Mouse (Mus musculus): ENCODE results near the gene Col9a1.

Gene Col9a1

GRCm38 (mm10) chr1:24177224-24177851, at the start of gene Col9a1:
Gene Col9a1 (plus strand): TSS chr1:24177610.
- DNase-seq (ENCODE audit: low spot score) = no peak

GRCm38 (mm10) chr1:24127866-24128265, 49.5 kb upstream of the Col9a1 start:
- DNase-seq (ENCODE audit: low spot score) = no peak

GRCm38 (mm10) chr1:24133853-24134252, 43.6 kb upstream of the Col9a1 start:
- DNase-seq (ENCODE audit: low spot score) = no peak

DNA sequence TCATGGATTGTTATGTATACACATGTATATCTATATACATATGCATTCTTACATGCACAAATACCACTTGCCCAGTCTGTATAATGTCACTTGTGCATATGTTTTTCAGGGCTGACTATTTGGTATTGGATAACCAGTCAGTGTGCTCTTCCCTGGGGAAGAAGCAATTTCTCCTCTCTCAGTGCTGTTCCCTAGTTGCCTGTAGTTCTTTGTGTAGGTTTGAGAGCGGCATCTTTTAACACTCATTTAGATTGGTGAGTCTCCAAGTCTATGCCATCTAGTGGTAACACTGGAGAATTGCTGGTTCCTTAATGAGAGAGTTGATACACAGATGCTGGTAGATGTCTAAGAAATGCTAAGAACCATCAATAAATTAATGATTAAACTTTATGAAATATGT, 42.6 kb upstream of the Col9a1 start:
- DNase-seq (ENCODE audit: low spot score) = no peak

- no peak for DNase-seq (ENCODE audit: low spot score)
Observed at GRCm38 (mm10) chr1:24137133-24137532, 40.3 kb upstream of the Col9a1 start.

DNA sequence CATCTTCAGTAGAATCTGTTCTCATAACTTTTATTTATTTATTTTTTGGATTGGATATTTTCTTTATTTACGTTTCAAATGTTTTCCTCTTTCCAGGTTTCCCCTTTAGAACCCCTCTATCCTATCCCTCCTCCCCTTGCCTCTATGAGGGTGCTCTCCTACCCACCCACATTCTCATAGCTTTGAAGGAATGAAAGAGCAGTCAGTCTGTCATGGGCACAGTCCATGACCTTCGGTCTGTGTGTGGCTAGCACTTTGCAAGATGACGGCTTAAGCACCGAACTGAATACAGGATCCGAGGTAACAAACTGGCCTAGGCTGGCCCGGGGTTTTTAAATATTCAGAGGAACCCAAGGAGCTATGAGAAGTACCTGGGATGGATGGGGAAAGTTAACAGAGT, 36.9 kb upstream of the Col9a1 start:
- no peak for DNase-seq (ENCODE audit: low spot score)

DNA sequence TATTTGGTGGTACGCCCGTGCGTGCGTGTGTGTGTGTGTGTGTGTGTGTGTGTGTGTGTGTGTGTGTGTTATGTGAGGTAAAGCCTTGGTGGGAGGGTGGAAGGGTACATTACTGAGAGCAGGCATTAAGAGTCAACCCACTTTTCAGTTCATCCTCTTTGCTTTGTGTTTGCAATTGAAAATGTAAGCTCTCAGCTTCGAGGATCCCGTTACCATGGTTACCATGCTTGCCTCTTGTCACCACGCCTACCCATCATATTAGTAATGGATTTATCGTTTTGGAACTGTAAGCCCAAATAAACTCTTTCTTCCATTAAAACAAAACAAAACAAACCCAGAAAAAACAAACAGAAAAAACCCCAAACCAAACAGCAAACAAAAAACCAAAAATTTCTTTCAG, 33.9 kb upstream of the Col9a1 start:
- no peak for DNase-seq (ENCODE audit: low spot score)

DNA sequence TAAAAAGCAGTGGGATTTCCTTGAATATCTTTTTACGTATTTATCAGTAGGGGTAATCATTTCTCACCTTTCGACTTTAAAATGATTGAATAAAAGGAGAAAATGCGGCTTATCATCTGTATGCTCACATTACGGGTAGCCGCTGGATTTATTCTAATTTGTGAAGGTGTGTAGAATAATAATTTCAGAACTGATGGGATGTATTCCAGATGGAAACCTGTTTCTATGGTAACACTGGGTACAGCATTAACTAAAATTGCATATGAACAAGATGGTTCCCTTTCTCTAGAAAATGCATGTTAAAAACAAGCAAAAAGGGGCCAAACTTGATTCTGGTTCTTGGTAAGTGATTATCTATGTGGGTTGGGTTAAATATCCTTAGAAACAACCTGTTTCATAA, 19.7 kb upstream of the Col9a1 start:
- DNase-seq (ENCODE audit: low spot score) = no peak

DNA sequence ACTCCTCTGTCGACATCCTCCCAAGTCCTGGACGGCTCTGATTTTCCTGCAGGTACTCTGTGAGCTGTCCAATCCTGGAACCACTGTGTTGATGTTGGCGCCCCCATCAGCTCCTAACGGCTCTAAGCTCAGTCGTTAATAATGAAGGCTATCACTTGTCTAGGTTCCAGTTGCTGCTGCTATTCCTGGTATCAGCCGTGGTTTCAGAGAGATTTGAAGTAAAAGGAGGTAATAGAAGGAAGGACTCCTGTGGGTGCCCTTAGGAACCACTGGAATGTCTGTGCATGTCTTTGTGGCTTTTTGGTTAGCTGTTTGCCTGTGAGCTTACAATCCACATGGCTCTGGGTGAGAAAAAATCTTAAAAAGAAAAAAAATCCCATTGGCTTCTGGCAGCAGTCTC, 8.0 kb upstream of the Col9a1 start:
- DNase-seq (ENCODE audit: low spot score) = no peak

GRCm38 (mm10) chr1:24171205-24171866, 6.1 kb upstream of the Col9a1 start:
- no peak for DNase-seq (ENCODE audit: low spot score)

- DNase-seq (ENCODE audit: low spot score) = no peak
Observed at GRCm38 (mm10) chr1:24171898-24172297, 5.5 kb upstream of the Col9a1 start.

GRCm38 (mm10) chr1:24172656-24173055, 4.8 kb upstream of the Col9a1 start:
- no peak for DNase-seq (ENCODE audit: low spot score)

GRCm38 (mm10) chr1:24175761-24176160, 1.6 kb upstream of the Col9a1 start:
- DNase-seq (ENCODE audit: low spot score) = no peak

GRCm38 (mm10) chr1:24179856-24180255, 2.4 kb downstream of the Col9a1 start:
- no peak for DNase-seq (ENCODE audit: low spot score)

DNA sequence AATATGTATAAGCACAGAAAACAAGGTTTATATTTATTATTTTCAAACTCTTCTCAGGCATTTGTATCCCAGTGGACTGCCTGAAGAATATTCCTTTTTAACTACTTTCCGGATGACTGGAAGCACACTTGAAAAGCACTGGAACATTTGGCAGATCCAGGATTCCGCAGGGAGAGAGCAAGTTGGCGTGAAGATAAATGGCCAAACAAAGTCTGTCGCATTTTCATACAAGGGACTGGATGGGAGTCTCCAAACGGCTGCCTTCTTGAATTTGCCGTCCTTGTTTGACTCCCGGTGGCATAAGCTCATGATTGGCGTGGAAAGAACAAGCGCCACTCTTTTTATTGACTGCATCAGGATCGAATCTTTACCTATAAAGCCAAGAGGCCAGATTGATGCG, 7.6 kb downstream of the Col9a1 start:
- no peak for DNase-seq (ENCODE audit: low spot score)

DNA sequence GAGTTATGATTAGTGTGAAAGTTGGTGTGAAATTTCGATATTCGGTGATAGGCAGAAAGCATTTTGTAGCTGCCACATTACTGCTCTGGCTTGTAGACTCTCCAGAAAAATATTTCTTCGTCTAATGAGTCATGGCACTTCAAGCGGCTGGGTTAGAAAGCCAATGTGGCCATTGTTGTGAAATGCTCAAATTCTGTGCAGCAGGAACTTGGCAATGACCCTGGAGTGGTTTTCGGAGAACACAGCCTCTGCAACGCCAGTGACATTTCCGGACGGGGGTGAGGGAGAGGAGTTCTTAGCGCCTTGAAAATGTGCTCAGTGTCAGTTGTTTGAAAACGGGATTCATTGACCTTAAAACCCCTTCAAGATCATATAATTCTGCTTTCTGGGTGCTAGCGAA, 9.6 kb downstream of the Col9a1 start:
- no peak for DNase-seq (ENCODE audit: low spot score)

- no peak for DNase-seq (ENCODE audit: low spot score)
Observed at GRCm38 (mm10) chr1:24191668-24192067, 14.3 kb downstream of the Col9a1 start.

GRCm38 (mm10) chr1:24194111-24194510, 16.7 kb downstream of the Col9a1 start:
- no peak for DNase-seq (ENCODE audit: low spot score)

- no peak for DNase-seq (ENCODE audit: low spot score)
Observed at GRCm38 (mm10) chr1:24195070-24195840, 17.8 kb downstream of the Col9a1 start.

DNA sequence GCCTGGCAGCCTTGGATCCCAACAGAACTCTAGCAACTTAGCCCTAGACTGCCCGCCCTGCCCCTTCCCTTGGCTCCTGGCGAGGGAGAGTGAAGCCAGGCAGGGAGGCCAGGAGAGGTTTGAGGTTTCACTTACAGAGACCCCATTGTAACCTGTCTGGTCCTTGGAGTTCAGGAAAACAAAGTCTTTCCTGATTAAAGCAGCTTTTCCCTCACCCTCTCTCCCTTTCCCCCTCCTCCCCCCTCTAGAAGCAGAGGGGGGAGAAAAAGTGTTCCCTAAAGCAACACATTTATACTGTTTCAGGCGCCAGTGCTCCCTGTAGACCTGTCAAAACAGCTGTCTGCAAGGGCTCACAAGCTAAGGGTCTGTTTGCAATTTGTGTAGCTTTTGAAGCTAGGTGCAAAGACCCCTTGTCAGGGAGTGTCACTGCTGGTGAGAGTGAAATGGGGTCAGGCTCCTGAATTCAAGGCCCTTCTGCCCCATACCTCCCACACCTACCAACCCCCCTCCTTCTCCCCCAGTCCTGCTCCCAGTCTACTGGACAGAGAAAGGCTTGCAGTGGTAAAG, 18.6 kb downstream of the Col9a1 start:
- no peak for DNase-seq (ENCODE audit: low spot score)

DNA sequence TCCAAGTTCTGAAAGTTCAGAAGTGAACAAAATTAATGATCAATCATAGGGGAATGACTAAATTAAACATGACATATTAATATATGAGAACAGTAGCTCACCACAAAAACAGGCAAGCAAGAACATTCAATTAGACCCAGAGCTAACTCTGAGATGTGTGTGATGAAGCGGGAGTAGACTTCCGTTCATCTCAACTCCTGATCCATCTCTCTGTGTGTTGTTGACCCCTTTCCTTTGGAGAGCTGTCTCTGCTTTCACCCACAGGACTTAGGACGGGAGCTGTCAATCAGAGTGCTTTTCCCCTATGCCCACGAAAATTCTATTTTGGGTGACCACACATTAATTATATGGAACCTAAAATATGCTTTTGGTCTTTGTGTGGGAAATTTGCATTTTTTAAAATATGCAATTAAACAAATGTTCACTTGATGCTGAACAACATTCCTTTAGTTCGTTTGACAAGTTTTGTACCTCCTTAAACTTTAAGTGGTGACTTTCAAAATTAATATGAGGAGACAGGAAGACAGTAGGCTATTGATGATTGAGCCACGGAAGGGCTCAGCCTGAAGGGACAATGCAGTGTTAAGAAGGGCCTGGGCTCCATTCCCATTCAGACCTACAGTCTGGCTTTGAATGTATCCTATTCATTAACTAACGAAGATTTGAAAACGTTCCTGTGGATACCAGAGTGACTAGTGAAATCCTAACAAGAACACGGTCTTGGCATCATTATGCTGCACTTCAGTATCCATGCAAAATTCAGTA, 34.4 kb downstream of the Col9a1 start:
- DNase-seq (ENCODE audit: low spot score) = no peak

GRCm38 (mm10) chr1:24219041-24219440, 41.6 kb downstream of the Col9a1 start:
- no peak for DNase-seq (ENCODE audit: low spot score)
